Mouse (Mus musculus) ovary, postnatal 36 days (tissue): ENCODE data around the gene Hira.
"Not testable (repeated sequence)": the region's sequence is repeated elsewhere in the genome, so short reads cannot be mapped to it uniquely, and the experiment has no call there.

Experiments
- DNase-seq: peaks from one replicate; pipeline ENCODE4 v3.0.0; 2022; ENCODE audit warnings: low spot score, mixed read lengths

Gene Hira

GRCm38 (mm10) chr16:18876442-18877308 lies at the start of gene Hira, which contains the start of gene Mrpl40:
TSS of gene Hira (plus strand) at chr16:18877037.
TSS of gene Mrpl40 (minus strand) at chr16:18876862.
- DNase-seq: peak; percentile 96

GRCm38 (mm10) chr16:18828630-18829029 lies 48.2 kb upstream of the Hira start:
- DNase-seq: no peak

- no peak for DNase-seq
Measured at GRCm38 (mm10) chr16:18829102-18829501, 47.7 kb upstream of the Hira start.

GRCm38 (mm10) chr16:18833486-18833885 lies 43.4 kb upstream of the Hira start:
- DNase-seq: no peak

- DNase-seq: no peak
Measured at GRCm38 (mm10) chr16:18836073-18836467, 40.8 kb upstream of the Hira start.

- DNase-seq: peak; percentile 88
Measured at GRCm38 (mm10) chr16:18836468-18837208, 40.2 kb upstream of the Hira start, which contains the start of the genes 2510002D24Rik and Gm28539. TSS of gene 2510002D24Rik (plus strand) at chr16:18836578. TSS of gene Gm28539 (plus strand) at chr16:18836584.

GRCm38 (mm10) chr16:18838346-18838745 lies 38.5 kb upstream of the Hira start:
- DNase-seq: no peak

GRCm38 (mm10) chr16:18846301-18846820 lies 30.5 kb upstream of the Hira start:
- DNase-seq: no peak

GRCm38 (mm10) chr16:18849521-18850190 lies 27.2 kb upstream of the Hira start:
- not testable (repeated sequence) for DNase-seq

GRCm38 (mm10) chr16:18858551-18858950 lies 18.3 kb upstream of the Hira start:
- DNase-seq: no peak

- DNase-seq: no peak
Measured at GRCm38 (mm10) chr16:18860186-18860585, 16.7 kb upstream of the Hira start.

- not testable (repeated sequence) for DNase-seq
Measured at GRCm38 (mm10) chr16:18870495-18870894, 6.3 kb upstream of the Hira start.

- no peak for DNase-seq
Measured at GRCm38 (mm10) chr16:18876091-18876441, 771 bp upstream of the Hira start.

GRCm38 (mm10) chr16:18877386-18878090 lies 701 bp downstream of the Hira start:
- peak; percentile 45 for DNase-seq

- no peak for DNase-seq
Measured at GRCm38 (mm10) chr16:18878091-18878720, 1.4 kb downstream of the Hira start.

GRCm38 (mm10) chr16:18884044-18884443 lies 7.2 kb downstream of the Hira start:
- no peak for DNase-seq

GRCm38 (mm10) chr16:18893840-18894372 lies 17.1 kb downstream of the Hira start:
- DNase-seq: no peak

- DNase-seq: no peak
Measured at GRCm38 (mm10) chr16:18895249-18895648, 18.4 kb downstream of the Hira start.

GRCm38 (mm10) chr16:18896429-18896828 lies 19.6 kb downstream of the Hira start:
- peak; percentile 19 for DNase-seq

- no peak for DNase-seq
Measured at GRCm38 (mm10) chr16:18905648-18906047, 28.8 kb downstream of the Hira start.

GRCm38 (mm10) chr16:18916064-18916463 lies 39.2 kb downstream of the Hira start:
- DNase-seq: no peak
